Mouse (Mus musculus) olfactory bulb, adult 2 months (tissue): ENCODE data around the gene Cars. TPM values are rescaled to one million over a fixed set of nuclear protein-coding genes. Genes with fewer than 3 reads are reported as not detected.

Experiments used
- H3K27ac ChIP-seq: fragments of 200-500 bp; 2 replicates; pipeline ENCODE4 v1.5.1; 2012; ENCODE audit warnings: low read depth, low read length; ENCODE audit not compliant: insufficient read depth
- H3K4me1 ChIP-seq: fragments of 200-500 bp; 2 replicates; pipeline ENCODE4 v1.6.1; 2012; ENCODE audit warnings: low read length; ENCODE audit not compliant: control insufficient read depth, insufficient read depth
- H3K4me3 ChIP-seq: fragments of 200-500 bp; 2 replicates; pipeline ENCODE4 v1.5.1; 2012; ENCODE audit warnings: mild to moderate bottlenecking, low read depth, low read length, moderate library complexity; ENCODE audit not compliant: insufficient read depth
- CTCF ChIP-seq: fragments of 200-500 bp; IDR thresholded peaks from 2 replicates; pipeline ENCODE4 v1.5.1; 2012; ENCODE audit warnings: low read depth, mild to moderate bottlenecking, low read length, moderate library complexity; ENCODE audit not compliant: insufficient read depth
- POLR2A ChIP-seq: fragments of 200-500 bp; IDR thresholded peaks from 2 replicates; pipeline ENCODE4 v1.6.1; 2012; ENCODE audit warnings: mild to moderate bottlenecking, low read depth, low read length, moderate library complexity; ENCODE audit not compliant: insufficient read depth
- WGBS: fragments of 180-500 bp; shearing (Covaris S2); methylation state at CpG from one replicate; pipeline ENCODE4 v1.1.7; 2018; 5-methylcytosine and 5-hydroxymethylcytosine counted together
- polyA plus RNA-seq: library from polyadenylated mRNA; stranded (reverse); fragments of >200 nt; gene quantifications from 2 replicates; pipeline ENCODE4 v1.2.4, GENCODE M21; 2012; ENCODE audit warnings: low replicate concordance; ENCODE audit not compliant: missing spikeins, insufficient read depth, insufficient read length

The Cars gene
- polyA plus RNA-seq, 1 experiment: not detected

DNA sequence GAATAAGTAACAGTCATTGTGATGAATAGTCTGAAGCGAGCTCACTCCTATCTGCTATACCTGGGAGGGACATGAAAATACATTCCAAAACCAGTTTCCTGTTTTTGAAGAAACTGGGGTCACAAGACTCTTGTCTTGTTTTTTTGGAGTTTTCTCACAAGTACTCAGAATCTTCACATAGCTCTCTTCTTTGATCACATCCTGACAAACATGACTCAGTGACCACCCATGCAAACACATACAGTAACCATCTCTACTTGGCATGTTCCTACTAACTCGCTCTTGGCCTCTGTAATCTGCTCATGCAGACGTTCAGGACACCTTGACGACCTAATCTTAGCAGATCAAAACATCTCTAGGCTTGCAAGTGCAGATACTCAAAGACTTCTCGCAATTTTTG is 25.3 kb upstream of the Cars start:
- no peaks in the 10 kb centered on the region for H3K4me1 ChIP-seq
- H3K4me3 ChIP-seq: no peak overlapping the region
- TF ChIP-seq CTCF (no peak), POLR2A (no peak)
- no peak overlapping the region for H3K27ac ChIP-seq
- 72% methylated on average over 5 of the region's 5 CpGs for WGBS

DNA sequence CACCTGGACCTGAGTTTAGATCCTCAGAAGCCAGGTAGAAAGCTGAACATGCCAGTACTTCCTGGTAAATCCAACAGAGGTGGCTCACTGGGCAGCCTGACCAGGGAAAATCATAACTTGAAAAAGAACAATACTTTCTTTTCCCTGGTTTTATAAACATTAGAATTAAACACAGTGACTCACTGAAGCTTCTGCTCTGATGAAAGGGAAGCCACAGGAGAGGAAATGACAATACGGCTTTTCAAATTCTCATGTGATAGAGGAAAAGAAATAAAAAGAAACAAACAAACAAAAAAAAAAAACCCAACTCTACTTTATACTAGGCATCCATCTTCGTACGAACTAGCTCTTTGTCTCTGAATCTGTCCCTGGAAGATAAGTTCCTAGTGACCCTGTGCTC is 24.7 kb upstream of the Cars start:
- Histone ChIP-seq H3K4me1 (no peaks in the 10 kb centered on the region), H3K4me3 (no peak overlapping the region), H3K27ac (no peak overlapping the region)
- TF ChIP-seq POLR2A: no peak
- no peak for TF ChIP-seq CTCF
- WGBS: 68% methylated on average over 3 of the region's 3 CpGs

DNA sequence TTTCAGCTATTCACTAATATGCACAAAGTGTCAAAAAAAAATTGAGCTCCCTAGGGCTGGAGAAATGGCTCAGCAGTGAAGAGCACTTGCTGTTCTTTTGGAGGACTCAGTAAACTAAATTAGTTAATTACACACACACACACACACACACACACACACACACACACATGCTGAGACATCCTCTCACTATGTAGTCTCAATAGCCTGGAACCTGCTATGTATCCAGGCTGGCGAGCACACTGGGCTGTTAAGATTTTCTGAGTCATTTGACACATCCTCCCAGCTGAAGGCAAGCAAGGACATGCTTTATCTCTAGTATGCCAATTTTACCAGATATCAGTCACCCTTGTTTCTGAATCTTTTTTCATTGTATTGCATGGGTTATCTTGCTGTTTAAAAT is 21.1 kb upstream of the Cars start:
- Histone ChIP-seq H3K4me3 (no peak overlapping the region), H3K27ac (no peak overlapping the region), H3K4me1 (no peaks in the 10 kb centered on the region)
- WGBS: 33% methylated on average over 1 of the region's 1 CpGs
- no peak for TF ChIP-seq CTCF
- no peak for TF ChIP-seq POLR2A

DNA sequence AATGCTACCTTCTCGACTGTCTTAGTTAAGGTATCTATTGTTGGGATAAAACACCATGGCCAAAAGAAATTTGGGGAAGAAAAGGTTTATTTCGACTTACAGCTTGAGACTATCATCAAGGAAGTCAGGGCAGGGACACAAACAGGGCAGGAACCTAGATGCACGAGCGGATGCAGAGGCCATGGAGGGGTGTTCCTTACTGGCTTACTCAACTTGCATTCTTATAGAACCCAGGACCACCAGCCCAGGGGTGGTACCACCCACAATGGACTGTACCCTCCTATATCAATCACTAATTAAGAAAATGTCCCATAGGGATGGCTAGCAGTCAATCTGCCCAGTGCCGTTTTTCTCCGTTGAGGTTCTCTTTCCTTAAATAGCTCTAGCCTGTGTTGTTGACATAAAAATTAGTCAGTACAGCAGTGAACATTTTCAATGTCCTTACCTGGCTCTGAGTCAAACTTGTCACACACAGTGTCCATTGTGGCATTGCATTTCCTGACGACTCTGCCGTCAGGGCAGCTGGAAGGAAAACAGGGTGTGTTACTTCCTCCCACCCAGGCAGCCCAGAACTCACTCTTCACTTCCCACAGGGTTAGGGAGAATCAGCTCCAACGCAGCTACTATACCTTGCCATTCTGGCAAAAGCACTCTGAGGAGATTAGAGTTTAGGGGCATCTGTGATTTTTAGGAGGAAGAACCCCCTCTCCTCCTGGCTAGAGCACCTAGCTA is 14.7 kb upstream of the Cars start:
- TF ChIP-seq CTCF (no peak), POLR2A (no peak)
- no peak overlapping the region for H3K27ac ChIP-seq
- 54% methylated on average over 9 of the region's 9 CpGs for WGBS

DNA sequence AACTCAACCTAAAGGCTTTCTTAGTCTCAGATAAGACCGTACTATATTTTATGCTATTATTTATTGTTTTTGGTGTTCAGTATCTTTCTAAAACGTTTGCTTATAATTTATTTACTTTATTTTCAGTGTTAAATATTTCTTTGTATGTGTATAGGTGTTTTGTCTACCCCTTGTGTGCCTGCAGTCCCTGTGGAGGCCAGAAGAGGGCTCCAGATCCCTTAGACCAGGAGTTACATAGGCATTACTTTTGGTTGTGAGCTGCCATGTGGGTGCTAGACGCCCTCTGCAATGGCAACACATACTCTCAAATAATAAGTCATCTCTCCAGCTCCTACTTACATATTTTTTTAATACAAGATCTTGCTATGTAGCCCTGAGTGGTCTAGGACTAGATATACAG is 12.3 kb upstream of the Cars start:
- TF ChIP-seq POLR2A (no peak), CTCF (no peak)
- Histone ChIP-seq H3K27ac (no peak overlapping the region), H3K4me1 (no peaks in the 10 kb centered on the region), H3K4me3 (no peak overlapping the region)
- 56% methylated on average over 3 of the region's 3 CpGs for WGBS

More for the DNA sequence above, 14.7 kb upstream of the Cars start:
- no peak overlapping the region for H3K4me3 ChIP-seq
- no peaks in the 10 kb centered on the region for H3K4me1 ChIP-seq

DNA sequence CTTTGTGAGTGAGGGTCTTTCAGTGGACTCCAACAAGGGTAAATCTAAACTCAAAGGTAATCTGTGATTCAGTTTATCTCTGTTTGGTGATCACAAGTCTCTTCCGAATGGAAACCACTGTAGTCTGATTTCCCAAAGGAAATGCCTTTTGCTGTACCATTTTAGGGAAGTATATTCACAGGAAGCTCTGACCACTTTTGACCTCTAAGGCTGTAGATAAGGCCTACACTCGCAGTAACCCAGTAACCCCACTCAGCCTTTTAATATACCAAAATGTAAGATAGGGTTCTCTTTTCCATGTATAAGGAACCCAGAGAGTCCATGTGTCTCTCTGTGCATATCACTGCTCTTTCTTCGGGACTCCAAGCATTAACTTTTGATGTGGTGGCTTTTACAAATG is 5.4 kb upstream of the Cars start:
- H3K4me1 ChIP-seq: no peaks in the 10 kb centered on the region
- TF ChIP-seq POLR2A: no peak
- TF ChIP-seq CTCF: no peak

DNA sequence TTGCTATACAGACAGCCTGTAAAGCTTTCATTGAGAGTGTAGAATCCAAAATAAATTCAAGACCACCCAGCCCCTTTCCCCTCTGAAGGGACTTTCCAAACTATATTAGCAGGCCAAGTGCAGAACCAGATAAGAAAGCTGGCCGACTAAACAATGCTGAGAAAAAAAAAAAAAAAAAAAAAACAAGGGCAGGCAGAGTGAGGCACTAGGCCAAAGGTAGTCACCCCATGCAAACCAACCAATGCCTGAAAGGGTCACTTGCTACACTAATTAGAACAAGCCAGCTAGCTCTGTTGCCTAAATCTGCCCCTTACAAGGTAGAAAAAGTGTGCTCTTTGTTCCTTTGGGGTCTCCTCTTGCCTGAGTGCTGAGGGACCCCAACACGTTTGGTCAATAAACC is 5.0 kb upstream of the Cars start:
- no peaks in the 10 kb centered on the region for H3K4me1 ChIP-seq
- no peak overlapping the region for H3K4me3 ChIP-seq
- H3K27ac ChIP-seq: no peak overlapping the region
- 54% methylated on average over 2 of the region's 2 CpGs for WGBS
- TF ChIP-seq CTCF: no peak

More for the DNA sequence above, 5.4 kb upstream of the Cars start:
- no peak overlapping the region for H3K4me3 ChIP-seq
- WGBS: 89% methylated on average over 3 of the region's 3 CpGs
- no peak overlapping the region for H3K27ac ChIP-seq

DNA sequence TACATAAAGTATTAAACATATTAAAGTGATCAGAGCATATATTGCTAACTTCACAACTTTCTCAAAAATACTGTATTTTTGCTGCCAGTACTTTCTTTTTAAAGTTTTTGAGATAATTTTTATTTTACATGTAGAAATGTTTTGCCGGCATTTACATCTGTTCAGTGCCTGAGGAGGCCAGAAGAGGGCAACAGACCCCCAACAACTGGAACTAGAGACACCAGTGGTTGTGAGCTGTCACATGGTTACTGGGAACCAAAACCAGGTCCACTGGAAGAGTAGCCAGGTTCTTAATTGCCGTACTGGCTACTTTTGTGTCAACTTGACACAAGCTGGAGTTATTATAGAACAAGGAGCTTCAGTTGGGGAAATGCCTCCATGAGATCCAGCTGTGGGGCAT is 1.8 kb upstream of the Cars start:
- Histone ChIP-seq H3K4me3 (no peak overlapping the region), H3K27ac (no peak overlapping the region), H3K4me1 (no peaks in the 10 kb centered on the region; the same call in 1 of the 2 replicates)
- no peak for TF ChIP-seq CTCF
- no peak for TF ChIP-seq POLR2A
- WGBS: 74% methylated on average over 2 of the region's 2 CpGs

DNA sequence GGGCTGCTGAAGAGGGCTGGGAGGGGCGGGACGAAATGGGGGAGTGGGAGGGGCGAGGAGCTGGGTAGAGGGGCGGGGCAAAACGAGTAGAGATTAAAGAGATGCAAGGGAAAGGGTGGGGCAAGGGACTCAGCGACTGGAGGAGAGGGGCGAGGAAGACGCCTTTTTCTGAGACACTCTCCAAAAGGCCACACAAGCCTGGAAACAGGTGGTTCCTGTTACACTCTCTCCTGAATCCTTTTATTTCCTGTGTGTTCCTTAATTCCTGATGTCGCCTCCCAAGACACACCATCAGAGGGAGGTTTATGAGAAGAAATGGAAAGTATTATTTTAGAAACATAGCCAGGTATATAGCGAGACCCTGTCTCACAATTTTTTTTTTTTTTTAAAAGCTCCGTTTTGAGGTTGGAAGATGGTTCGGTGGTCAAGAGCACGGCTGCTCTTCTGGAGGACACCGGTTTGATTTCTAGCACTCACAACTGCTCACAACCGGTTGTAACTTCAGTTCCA is 396 bp upstream of the Cars start:
- no peak for TF ChIP-seq CTCF
- no peak for TF ChIP-seq POLR2A
- Histone ChIP-seq H3K4me3 (peak overlapping the region; percentile 70), H3K27ac (no peak overlapping the region), H3K4me1 (peaks cover 4% of the 10 kb centered on the region; the same call in 1 of the 2 replicates)
- 5% methylated on average over 15 of the region's 15 CpGs for WGBS
